Mouse (Mus musculus) heart, embryonic 12.5 days (tissue): Measurements from ENCODE around the gene A930004D18Rik. TPM values are rescaled to one million over a fixed set of nuclear protein-coding genes. Genes with fewer than 3 reads are reported as not detected.

Experiments used
- ATAC-seq: fragments of 200-750 bp; cut with Nextera tagmentation; 2 replicates; pipeline ENCODE4 v1.8.0; 2017; ENCODE audit warnings: moderate TSS enrichment, moderate library complexity; ENCODE audit not compliant: insufficient number of reproducible peaks, low FRiP score
- H3K27ac ChIP-seq: fragments of 300-500 bp; sonication (generic); 2 replicates; pipeline ENCODE4 v1.5.1; 2016; ENCODE audit warnings: mild to moderate bottlenecking, moderate library complexity; ENCODE audit not compliant: poor library complexity, severe bottlenecking
- H3K27me3 ChIP-seq: fragments of 300-500 bp; sonication (generic); replicated peaks from 2 replicates; pipeline ENCODE4 v1.6.1; 2016; ENCODE audit warnings: mild to moderate bottlenecking, moderate library complexity
- H3K36me3 ChIP-seq: fragments of 300-500 bp; sonication (generic); 2 replicates; pipeline ENCODE4 v1.6.1; 2016; ENCODE audit warnings: mild to moderate bottlenecking, moderate library complexity
- H3K4me1 ChIP-seq: fragments of 300-500 bp; sonication (generic); replicated peaks from 2 replicates; pipeline ENCODE4 v1.6.1; 2016; ENCODE audit warnings: mild to moderate bottlenecking
- H3K4me2 ChIP-seq: fragments of 300-500 bp; sonication (generic); 2 replicates; pipeline ENCODE4 v1.6.1; 2016; ENCODE audit warnings: mild to moderate bottlenecking, moderate library complexity
- H3K4me3 ChIP-seq: fragments of 300-500 bp; sonication (generic); 2 replicates; pipeline ENCODE4 v1.5.1; 2016; ENCODE audit warnings: mild to moderate bottlenecking
- H3K9ac ChIP-seq: fragments of 300-500 bp; sonication (generic); 2 replicates; pipeline ENCODE4 v1.6.1; 2016; ENCODE audit warnings: mild to moderate bottlenecking, moderate library complexity
- H3K9me3 ChIP-seq: fragments of 300-500 bp; sonication (generic); replicated peaks from 2 replicates; pipeline ENCODE4 v1.6.1; 2016; ENCODE audit warnings: mild to moderate bottlenecking, moderate library complexity
- WGBS: fragments of 180-500 bp; shearing (Covaris S2); methylation state at CpG from one replicate; pipeline ENCODE4 v1.1.7; 2016; 5-methylcytosine and 5-hydroxymethylcytosine counted together
- polyA plus RNA-seq: library from polyadenylated mRNA; unstranded; fragments of >200 nt; fragmentation: Nextera tagmentation; extraction: Ambion mirVana; gene quantifications from 2 replicates; pipeline ENCODE4 v1.2.1, GENCODE M21; 2016

A930004D18Rik gene
- polyA plus RNA-seq, 1 experiment from 2014 or later, result 14.8 TPM

DNA sequence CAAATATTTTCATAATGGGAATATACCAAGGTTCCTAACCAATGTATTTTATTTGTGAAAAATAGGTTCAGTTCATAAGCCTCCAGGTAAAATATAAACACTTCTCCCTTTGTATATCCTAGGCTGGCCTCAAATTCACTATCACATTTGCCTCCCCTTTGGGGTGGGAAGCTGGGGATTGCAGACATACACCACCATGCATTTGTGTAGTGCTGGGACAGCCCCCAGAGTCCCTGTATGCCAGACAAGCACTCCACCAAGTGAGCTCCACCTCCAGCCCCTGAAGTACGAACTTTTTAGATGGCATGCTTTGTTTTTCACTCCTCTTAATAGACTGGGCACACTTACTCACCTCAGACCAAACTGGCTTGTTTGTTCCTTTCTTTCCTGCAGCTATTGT, 14.7 kb downstream of the A930004D18Rik start:
- Histone ChIP-seq H3K36me3 (no peaks in the 10 kb centered on the region), H3K4me2 (no peak overlapping the region), H3K9me3 (no peaks in the 10 kb centered on the region), H3K9ac (no peak overlapping the region), H3K27ac (no peak overlapping the region), H3K27me3 (no peaks in the 10 kb centered on the region), H3K4me1 (peaks cover 3% of the 10 kb centered on the region; the same call in 1 of the 2 replicates), H3K4me3 (no peak overlapping the region)
- WGBS, result 58% methylated on average over 1 of the region's 1 CpGs
- no peak for ATAC-seq

DNA sequence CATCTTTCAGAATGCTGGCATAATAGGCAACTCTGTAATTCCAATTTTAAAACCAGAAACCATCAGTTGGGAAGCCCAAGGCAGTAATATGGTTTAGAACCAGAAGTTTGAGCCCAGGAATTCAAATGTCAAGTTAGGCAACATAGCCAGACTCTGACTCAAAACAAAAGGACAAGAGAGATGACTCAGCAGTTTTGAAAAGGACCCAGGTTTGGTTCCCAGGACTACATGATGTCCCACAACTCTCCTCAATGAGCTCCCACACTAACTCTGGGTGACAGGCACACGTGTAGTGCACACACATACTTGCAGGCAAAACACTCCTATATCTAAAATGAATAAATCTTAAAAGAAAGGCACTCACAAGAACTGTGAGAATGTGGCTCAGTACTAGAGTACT, 18.4 kb downstream of the A930004D18Rik start:
- no peaks in the 10 kb centered on the region for H3K27me3 ChIP-seq
- H3K9me3 ChIP-seq, result 0 out of 2 replicates have a peak, but pooled peaks cover 3% of the 10 kb centered on the region
- H3K4me2 ChIP-seq, result no peak overlapping the region
- no peak for ATAC-seq
- no peak overlapping the region for H3K4me3 ChIP-seq
- no peaks in the 10 kb centered on the region for H3K4me1 ChIP-seq
- WGBS, result 79% methylated on average over 1 of the region's 1 CpGs
- H3K27ac ChIP-seq, result no peak overlapping the region
- H3K36me3 ChIP-seq, result no peaks in the 10 kb centered on the region
- no peak overlapping the region for H3K9ac ChIP-seq

- no peak overlapping the region for H3K9ac ChIP-seq
- H3K36me3 ChIP-seq, result no peaks in the 10 kb centered on the region
- H3K27me3 ChIP-seq, result no peaks in the 10 kb centered on the region
- no peaks in the 10 kb centered on the region for H3K4me1 ChIP-seq
- H3K4me3 ChIP-seq, result no peak overlapping the region
- no peak overlapping the region for H3K27ac ChIP-seq
- no peak overlapping the region for H3K4me2 ChIP-seq
- 90% methylated on average over 6 of the region's 6 CpGs for WGBS
- 0 out of 2 replicates have a peak, but pooled peaks cover 3% of the 10 kb centered on the region for H3K9me3 ChIP-seq
- no peak for ATAC-seq
Measured at GRCm38 (mm10) chr2:18017321-18017720, 20.2 kb downstream of the A930004D18Rik start.

- no peak overlapping the region for H3K4me3 ChIP-seq
- 0 out of 2 replicates have a peak, but pooled peaks cover 3% of the 10 kb centered on the region for H3K9me3 ChIP-seq
- H3K4me1 ChIP-seq, result no peaks in the 10 kb centered on the region
- H3K36me3 ChIP-seq, result no peaks in the 10 kb centered on the region
- 89% methylated on average over 1 of the region's 1 CpGs for WGBS
- no peak overlapping the region for H3K9ac ChIP-seq
- no peak overlapping the region for H3K4me2 ChIP-seq
- no peak overlapping the region for H3K27ac ChIP-seq
- ATAC-seq, result no peak
- no peaks in the 10 kb centered on the region for H3K27me3 ChIP-seq
Measured at GRCm38 (mm10) chr2:18016639-18017038, 20.9 kb downstream of the A930004D18Rik start.

GRCm38 (mm10) chr2:18015581-18015980, 22.0 kb downstream of the A930004D18Rik start:
- Histone ChIP-seq H3K27ac (no peak overlapping the region), H3K4me1 (no peaks in the 10 kb centered on the region), H3K4me2 (no peak overlapping the region), H3K36me3 (no peaks in the 10 kb centered on the region), H3K9ac (no peak overlapping the region), H3K4me3 (no peak overlapping the region), H3K9me3 (0 out of 2 replicates have a peak, but pooled peaks cover 3% of the 10 kb centered on the region), H3K27me3 (no peaks in the 10 kb centered on the region)
- ATAC-seq, result no peak
- 64% methylated on average over 3 of the region's 3 CpGs for WGBS

GRCm38 (mm10) chr2:18012866-18013265, 24.7 kb downstream of the A930004D18Rik start:
- 60% methylated on average over 3 of the region's 3 CpGs for WGBS
- 0 out of 2 replicates have a peak, but pooled peaks cover 3% of the 10 kb centered on the region for H3K9me3 ChIP-seq
- no peak overlapping the region for H3K4me3 ChIP-seq
- H3K36me3 ChIP-seq, result no peaks in the 10 kb centered on the region
- no peak for ATAC-seq
- no peak overlapping the region for H3K9ac ChIP-seq
- no peaks in the 10 kb centered on the region for H3K27me3 ChIP-seq
- no peak overlapping the region for H3K4me2 ChIP-seq
- no peaks in the 10 kb centered on the region for H3K4me1 ChIP-seq
- no peak overlapping the region for H3K27ac ChIP-seq

DNA sequence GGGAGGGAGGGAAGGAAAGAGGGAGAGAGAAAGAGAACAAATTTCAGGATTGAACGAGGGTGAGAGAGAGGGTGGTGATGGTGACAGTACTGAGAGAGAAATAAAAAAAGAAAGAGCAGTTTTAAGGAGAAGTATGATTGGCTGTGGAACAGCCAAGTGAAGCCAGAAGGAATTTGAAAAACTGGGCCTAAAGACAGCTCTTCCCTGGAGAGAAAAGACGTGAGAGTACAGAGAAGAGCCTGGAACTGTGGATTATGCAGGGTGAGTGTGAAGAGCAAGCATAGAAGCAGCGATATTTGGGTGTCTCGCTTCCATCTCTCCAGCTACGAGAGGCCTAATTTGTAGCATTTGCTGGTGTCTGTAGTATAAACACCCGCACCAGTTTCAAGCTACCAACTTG, 26.3 kb downstream of the A930004D18Rik start:
- no peak overlapping the region for H3K4me3 ChIP-seq
- H3K9ac ChIP-seq, result no peak overlapping the region
- H3K4me1 ChIP-seq, result no peaks in the 10 kb centered on the region
- H3K27ac ChIP-seq, result no peak overlapping the region
- 80% methylated on average over 6 of the region's 6 CpGs for WGBS
- H3K36me3 ChIP-seq, result no peaks in the 10 kb centered on the region
- no peak overlapping the region for H3K4me2 ChIP-seq
- no peaks in the 10 kb centered on the region for H3K9me3 ChIP-seq
- H3K27me3 ChIP-seq, result no peaks in the 10 kb centered on the region
- no peak for ATAC-seq

- Histone ChIP-seq H3K4me1 (0 out of 2 replicates have a peak, but pooled peaks cover 6% of the 10 kb centered on the region), H3K4me2 (peak overlapping the region; percentile 44), H3K27ac (no peak overlapping the region), H3K9me3 (no peaks in the 10 kb centered on the region; the same call in 1 of the 2 replicates), H3K4me3 (0 out of 2 replicates have a peak overlapping the region, but pooled peaks have one; percentile 6), H3K9ac (no peak overlapping the region), H3K27me3 (no peaks in the 10 kb centered on the region), H3K36me3 (no peaks in the 10 kb centered on the region)
- ATAC-seq, result no peak
- WGBS, result 26% methylated on average over 8 of the region's 8 CpGs
Measured at GRCm38 (mm10) chr2:18005137-18005536, 32.4 kb downstream of the A930004D18Rik start.

- no peaks in the 10 kb centered on the region for H3K36me3 ChIP-seq
- H3K27ac ChIP-seq, result no peak overlapping the region
- no peak for ATAC-seq
- WGBS, result 79% methylated on average over 4 of the region's 4 CpGs
- no peaks in the 10 kb centered on the region; the same call in 1 of the 2 replicates for H3K9me3 ChIP-seq
- H3K4me3 ChIP-seq, result no peak overlapping the region
- no peaks in the 10 kb centered on the region for H3K27me3 ChIP-seq
- H3K9ac ChIP-seq, result no peak overlapping the region
- H3K4me1 ChIP-seq, result 0 out of 2 replicates have a peak, but pooled peaks cover 6% of the 10 kb centered on the region
- no peak overlapping the region for H3K4me2 ChIP-seq
Measured at GRCm38 (mm10) chr2:18004286-18004685, 33.3 kb downstream of the A930004D18Rik start.

DNA sequence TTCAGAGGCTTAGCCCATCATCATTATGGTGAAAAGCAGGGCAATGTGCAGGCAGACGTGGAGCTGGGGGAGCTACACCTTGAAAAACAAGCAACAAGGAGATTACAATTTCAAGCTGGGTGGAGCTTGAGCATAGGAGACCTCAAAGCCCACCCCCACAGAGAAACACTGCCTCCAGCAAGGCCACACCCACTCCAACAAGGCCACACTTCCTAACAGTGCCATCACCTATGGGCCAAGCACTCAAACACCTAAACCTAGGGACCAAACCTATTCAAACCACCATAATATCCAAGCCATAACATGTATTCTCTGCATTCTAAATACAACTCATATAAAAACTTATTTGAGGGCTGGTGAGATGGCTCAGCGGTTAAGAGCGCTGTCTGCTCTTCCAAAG, 35.2 kb downstream of the A930004D18Rik start:
- Histone ChIP-seq H3K4me1 (0 out of 2 replicates have a peak, but pooled peaks cover 6% of the 10 kb centered on the region), H3K9me3 (no peaks in the 10 kb centered on the region; the same call in 1 of the 2 replicates), H3K4me3 (no peak overlapping the region), H3K4me2 (no peak overlapping the region), H3K27ac (no peak overlapping the region), H3K9ac (no peak overlapping the region), H3K27me3 (no peaks in the 10 kb centered on the region), H3K36me3 (no peaks in the 10 kb centered on the region)
- WGBS, result 88% methylated on average over 3 of the region's 3 CpGs
- no peak for ATAC-seq

GRCm38 (mm10) chr2:17996858-17997257, 40.7 kb downstream of the A930004D18Rik start, which contains the start of gene H2al2a:
Gene H2al2a (minus strand): TSS chr2:17996958.
- no peak within 1 kb of the TSS for H3K9ac ChIP-seq
- no peak within 1 kb of the TSS for H3K27ac ChIP-seq
- no peaks in the 10 kb centered on the region for H3K36me3 ChIP-seq
- no peaks in the 10 kb centered on the region; the same call in 1 of the 2 replicates for H3K9me3 ChIP-seq
- no peak within 1 kb of the TSS for H3K4me2 ChIP-seq
- no peaks in the 10 kb centered on the region for H3K27me3 ChIP-seq
- no peaks in the 10 kb centered on the region for H3K4me1 ChIP-seq
- no peak for ATAC-seq
- H3K4me3 ChIP-seq, result no peak within 1 kb of the TSS

- H3K9ac ChIP-seq, result no peak overlapping the region
- no peaks in the 10 kb centered on the region for H3K36me3 ChIP-seq
- no peak for ATAC-seq
- 0 out of 2 replicates have a peak, but pooled peaks cover 6% of the 10 kb centered on the region for H3K9me3 ChIP-seq
- H3K4me2 ChIP-seq, result no peak overlapping the region
- no peaks in the 10 kb centered on the region for H3K27me3 ChIP-seq
- no peak overlapping the region for H3K27ac ChIP-seq
- 0 out of 2 replicates have a peak, but pooled peaks cover 3% of the 10 kb centered on the region for H3K4me1 ChIP-seq
- no peak overlapping the region for H3K4me3 ChIP-seq
Measured at GRCm38 (mm10) chr2:17989562-17989961, 48.0 kb downstream of the A930004D18Rik start.
